Mouse (Mus musculus) spleen, embryonic (tissue): ENCODE measurements at regions not wholly inside any gene's neighbourhood (a gene's known extent, or its start where the extent isn't known, plus 50 kb on each side); places are given as distances from the start of the nearest gene placed in this dataset.

Source experiments
- CTCF ChIA-PET: fragments of 350-600 bp; sonication (Branson Sonifier 250); formaldehyde crosslinking; loops from one replicate; lab custom pipeline; 2022; lab: Charles Lee

DNA sequence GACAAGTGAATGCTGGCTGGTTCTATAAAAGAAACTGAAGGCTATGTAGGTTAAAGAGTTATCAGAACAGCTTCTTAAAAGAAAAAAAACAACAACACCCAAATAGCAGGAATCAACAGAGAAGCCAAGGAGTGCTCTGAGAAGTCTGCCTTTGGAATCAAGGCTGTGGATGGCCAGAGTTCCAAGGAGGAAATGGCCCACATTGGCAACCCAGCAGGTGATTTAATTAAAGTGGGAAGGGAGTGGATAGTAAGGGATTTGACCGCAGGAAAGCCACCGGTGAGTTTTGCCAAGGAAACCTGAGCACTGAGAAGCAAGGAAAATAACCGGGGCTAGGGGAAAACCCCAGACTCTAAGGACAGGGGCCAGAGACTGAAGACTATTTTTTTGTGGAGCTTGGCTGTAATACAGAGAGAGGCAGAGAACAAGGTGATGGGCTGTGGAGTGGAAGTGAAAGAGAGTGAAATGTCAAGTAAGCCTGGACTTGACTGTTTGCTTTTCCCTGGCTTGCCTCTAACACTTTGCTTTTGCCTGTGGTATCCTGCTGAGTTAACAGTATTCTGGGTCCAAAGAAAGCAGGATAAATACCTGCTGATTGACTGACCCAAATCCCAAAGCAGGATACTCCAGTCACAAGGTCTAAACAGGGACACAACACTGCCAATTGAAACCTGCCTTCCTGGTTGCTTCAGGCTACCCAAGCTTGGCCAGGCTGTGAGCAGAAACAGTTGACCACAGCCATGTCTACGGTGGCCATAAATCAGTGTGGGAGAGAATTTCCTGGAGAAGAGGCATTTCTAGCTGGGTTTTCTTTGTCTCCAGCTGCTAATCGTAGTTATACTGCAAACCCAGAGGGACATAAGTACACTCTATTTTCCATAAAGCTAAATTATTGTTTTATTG lies 125.9 kb downstream of the Arrdc3 start:
- CTCF ChIA-PET, result no interaction called here

DNA sequence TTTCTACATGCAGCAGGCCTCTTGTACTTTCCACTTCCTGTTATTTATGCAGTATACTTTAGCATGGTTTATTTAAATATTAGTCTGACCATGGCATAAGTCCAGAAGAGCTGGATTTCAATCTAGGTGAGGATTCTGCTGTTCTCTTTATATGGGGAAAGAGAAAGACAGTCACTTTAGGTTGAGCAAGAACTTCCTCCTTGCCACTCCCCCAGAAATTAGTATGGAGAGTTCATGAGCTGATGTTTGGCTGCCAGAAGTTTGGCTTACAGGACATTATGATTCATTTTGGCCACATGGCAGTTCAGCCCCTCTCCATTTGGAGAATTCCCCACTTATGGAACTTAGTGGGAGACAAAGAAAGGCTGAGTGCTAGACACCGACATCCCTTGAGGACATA lies 130.8 kb downstream of the Arrdc3 start:
- CTCF ChIA-PET, result no interaction called here

DNA sequence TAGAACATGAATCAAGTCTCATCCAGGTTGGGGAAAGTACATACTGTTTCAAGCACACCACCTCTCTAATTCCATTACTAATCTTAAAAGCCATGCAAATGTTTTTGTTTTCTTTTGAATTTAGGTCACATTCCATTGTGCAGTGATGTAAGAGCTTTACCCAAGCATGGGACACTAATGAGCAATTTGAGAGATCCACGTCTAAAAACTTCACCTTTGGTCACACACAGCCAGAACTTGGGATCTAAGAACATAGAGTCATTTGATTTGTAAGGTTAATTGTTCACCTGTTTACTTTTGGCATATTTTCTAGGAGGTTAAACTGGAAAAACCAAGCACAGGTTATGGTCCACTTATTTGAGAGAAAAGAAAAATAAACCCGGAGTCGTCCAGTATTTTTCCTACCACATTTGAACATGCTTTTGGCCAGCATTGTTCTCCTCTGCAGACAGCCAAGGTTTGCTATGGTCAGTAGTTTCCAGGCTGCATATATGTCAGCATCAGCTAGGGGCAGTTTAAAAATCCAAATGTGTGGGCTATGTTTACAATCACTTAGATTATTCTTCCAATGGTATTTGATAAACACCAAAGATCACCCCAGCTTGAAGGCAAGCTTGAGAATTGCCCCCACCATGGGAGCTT lies 137.0 kb downstream of the Arrdc3 start:
- CTCF ChIA-PET, result no interaction called here

DNA sequence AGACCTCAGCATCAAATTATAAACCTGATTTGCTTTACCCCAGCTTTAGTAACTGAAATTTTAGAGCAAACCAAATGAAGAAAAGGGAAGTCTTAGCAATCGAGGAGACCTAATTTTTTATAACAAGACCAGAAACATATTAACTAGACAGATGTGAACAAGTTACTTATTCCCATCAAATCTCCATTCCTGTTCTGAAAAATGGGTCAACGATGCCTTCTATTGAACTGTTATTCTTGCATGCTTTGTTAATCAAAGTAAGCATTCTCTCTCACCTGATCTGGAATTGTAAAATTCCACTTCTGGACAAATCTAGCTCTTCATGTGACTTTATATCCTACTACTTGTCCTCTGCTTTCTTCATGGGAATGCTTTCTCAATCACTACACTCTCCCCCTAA lies 137.6 kb downstream of the Arrdc3 start:
- CTCF ChIA-PET, result no interaction called here

DNA sequence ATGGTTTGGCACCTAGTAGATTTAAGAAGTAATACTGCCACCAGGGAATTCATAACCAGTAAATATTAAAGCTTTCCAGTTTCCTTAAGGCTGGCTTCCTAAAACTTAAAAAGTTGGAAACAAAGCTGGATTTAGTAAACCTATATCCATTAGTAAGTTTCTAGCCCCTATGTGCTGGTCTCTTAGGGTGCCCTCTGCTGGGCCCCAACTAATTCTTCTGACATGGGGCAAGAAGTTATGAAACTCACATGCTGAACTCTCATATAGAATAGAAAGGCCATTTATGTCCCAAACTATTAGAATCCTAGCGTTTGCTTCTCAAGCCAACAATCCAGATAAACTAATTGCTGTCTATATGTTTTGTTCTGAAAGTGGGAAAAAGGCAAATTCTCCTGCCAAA lies 139.2 kb downstream of the Arrdc3 start:
- CTCF ChIA-PET, result no interaction called here

DNA sequence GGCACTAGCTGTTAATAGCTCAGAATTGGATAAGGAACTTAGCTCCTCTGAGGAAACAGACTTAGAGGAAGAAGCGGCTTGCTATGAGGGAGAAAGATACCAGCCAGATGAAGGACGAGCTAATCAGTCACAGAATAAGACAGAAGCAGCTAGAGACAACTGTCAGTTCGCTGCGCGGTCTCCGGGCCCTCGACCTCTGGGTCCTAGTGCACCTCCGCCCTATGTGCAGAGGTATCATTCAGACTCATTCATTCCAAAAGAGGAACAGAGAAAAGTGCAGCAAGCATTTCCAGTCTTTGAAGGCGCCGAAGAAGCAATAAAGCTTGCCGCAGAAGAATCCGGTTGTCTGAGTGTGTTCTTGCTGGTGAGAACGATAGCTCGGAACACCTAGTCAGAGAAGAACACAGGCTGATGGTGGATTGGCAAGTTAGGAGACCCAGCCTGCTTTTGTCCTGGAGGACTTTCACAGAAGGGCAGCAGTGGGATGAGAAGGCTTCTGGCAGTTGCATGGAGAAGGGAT lies 142.1 kb downstream of the Arrdc3 start:
- CTCF ChIA-PET, result interaction anchor here (1.1 kb wide), 1 partner anchor 143 kb away, joined by 3 read pairs; no protein-coding TSS in a partner anchor

DNA sequence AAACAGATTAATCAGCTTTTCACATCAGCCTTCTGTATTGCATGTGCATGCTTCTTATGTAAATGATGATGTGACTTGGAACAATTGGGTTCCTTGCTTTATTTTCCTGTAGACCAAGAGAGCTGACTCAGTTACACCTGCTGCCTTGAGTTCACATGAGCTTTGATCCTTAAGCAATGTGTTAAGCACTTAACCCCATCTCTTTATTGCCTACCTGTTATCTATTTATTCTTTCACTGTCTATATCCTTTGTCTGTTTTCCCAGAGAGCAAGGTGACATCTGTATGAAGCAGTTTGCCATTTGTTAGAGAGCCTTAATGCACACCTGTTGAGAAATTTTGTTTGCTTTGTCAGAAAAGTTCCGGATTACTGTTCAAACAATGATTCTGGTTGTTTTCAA lies 154.1 kb downstream of the Arrdc3 start:
- CTCF ChIA-PET, result no interaction called here

DNA sequence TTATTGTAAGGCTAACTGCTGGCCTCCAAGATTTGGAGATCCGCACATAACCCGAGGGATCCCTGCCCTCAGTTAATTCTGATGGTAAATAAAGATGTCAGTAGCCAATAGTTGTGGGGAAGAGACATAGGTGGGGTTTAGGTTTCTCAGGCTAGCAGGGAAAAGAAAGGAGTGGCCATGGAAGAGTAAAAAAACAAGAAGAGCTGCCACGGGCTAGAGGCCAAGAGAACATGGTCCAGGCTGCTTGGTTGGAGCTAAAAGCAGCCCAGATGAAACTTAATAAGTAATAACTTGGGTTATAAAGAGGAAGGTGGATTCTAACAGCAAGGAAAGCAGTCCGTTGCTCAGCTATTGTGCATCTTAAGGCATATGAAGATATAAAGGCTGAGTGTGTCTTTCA lies 155.6 kb downstream of the Arrdc3 start:
- CTCF ChIA-PET, result no interaction called here

DNA sequence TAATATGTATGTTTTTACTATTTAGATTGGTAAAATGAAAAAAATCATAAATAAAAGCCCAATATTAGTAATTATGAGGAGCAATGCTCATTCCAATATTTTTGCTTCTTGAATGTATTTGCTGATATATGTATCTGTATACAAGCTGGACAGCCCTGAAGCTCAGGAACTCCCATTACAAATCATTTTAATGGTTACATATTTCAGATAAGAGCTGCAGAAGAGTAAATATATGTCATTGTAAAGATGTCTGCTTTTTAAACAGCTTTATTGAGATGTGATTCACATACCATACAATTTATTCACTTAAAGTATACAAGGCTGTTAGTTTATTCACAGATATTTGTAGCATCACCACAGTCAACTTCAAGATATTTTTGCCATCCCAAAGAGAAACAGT lies 157.3 kb downstream of the Arrdc3 start:
- CTCF ChIA-PET, result no interaction called here

DNA sequence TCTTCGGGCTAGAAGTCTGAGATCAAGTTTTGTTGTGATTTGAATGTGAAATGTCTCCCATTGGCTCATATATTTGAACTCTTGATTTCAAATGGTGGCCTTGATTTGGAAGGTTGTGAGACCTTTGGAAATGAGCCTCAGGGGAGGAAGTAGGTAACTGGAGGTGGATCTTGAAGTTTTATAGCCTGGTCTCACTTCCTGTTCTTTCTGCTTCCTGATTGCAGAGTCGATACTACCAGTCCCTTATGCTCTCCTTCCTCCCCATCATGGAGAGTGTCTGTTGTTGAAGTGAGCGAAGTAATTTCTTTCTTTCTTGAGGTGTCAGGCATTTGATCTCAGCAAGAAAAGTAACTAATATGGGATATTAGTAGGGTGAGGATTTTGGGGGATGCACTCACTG lies 158.5 kb downstream of the Arrdc3 start:
- CTCF ChIA-PET, result no interaction called here
